Mouse (Mus musculus) limb, embryonic 15.5 days (tissue): ENCODE measurements around the gene Foxn2. TPM values are rescaled to one million over a fixed set of nuclear protein-coding genes. Genes with fewer than 3 reads are reported as not detected.
"Not testable (repeated sequence)": the region's sequence is repeated elsewhere in the genome, so short reads cannot be mapped to it uniquely, and the experiment has no call there.

Source experiments
- ATAC-seq: fragments of 200-750 bp; cut with Nextera tagmentation; 2 replicates; pipeline ENCODE4 v1.8.0; 2017; ENCODE audit warnings: low read depth, moderate TSS enrichment; ENCODE audit not compliant: insufficient number of reproducible peaks, low FRiP score, low TSS enrichment
- H3K27ac ChIP-seq: fragments of 300-500 bp; sonication (generic); 2 replicates; pipeline ENCODE4 v1.5.1; 2015; ENCODE audit warnings: moderate library complexity, mild to moderate bottlenecking, inconsistent platforms
- H3K27me3 ChIP-seq: fragments of 300-500 bp; sonication (generic); 2 replicates; pipeline ENCODE4 v1.6.1; 2015; ENCODE audit warnings: inconsistent platforms
- H3K36me3 ChIP-seq: fragments of 300-500 bp; sonication (generic); 2 replicates; pipeline ENCODE4 v1.6.1; 2015; ENCODE audit warnings: inconsistent platforms
- H3K4me1 ChIP-seq: fragments of 300-500 bp; sonication (generic); 2 replicates; pipeline ENCODE4 v1.6.1; 2015; ENCODE audit warnings: inconsistent platforms
- H3K4me2 ChIP-seq: fragments of 300-500 bp; sonication (generic); 2 replicates; pipeline ENCODE4 v1.6.1; 2015; ENCODE audit warnings: mild to moderate bottlenecking, inconsistent platforms
- H3K4me3 ChIP-seq: fragments of 300-500 bp; sonication (generic); 2 replicates; pipeline ENCODE4 v1.5.1; 2015; ENCODE audit warnings: mild to moderate bottlenecking, inconsistent platforms
- H3K9ac ChIP-seq: fragments of 300-500 bp; sonication (generic); 2 replicates; pipeline ENCODE4 v1.6.1; 2015; ENCODE audit warnings: inconsistent platforms
- H3K9me3 ChIP-seq: fragments of 300-500 bp; sonication (generic); 2 replicates; pipeline ENCODE4 v1.6.1; 2016; ENCODE audit warnings: inconsistent platforms
- WGBS: fragments of 180-500 bp; shearing (Covaris S2); methylation state at CpG from one replicate; pipeline ENCODE4 v1.1.7; 2015; 5-methylcytosine and 5-hydroxymethylcytosine counted together
- polyA plus RNA-seq: library from polyadenylated mRNA; unstranded; fragments of >200 nt; fragmentation: Nextera tagmentation; extraction: Ambion mirVana; gene quantifications from 2 replicates; pipeline ENCODE4 v1.2.1, GENCODE M21; 2015

The Foxn2 gene
- polyA plus RNA-seq, 1 experiment from 2014 or later, result 16.6 TPM

GRCm38 (mm10) chr17:88443186-88443585 lies 2.7 kb downstream of the Foxn2 start:
- no peak for ATAC-seq
- Histone ChIP-seq H3K4me2 (no peak overlapping the region), H3K4me1 (peaks cover 4% of the 10 kb centered on the region; the same call in 1 of the 2 replicates)

GRCm38 (mm10) chr17:88458079-88458478 lies 17.6 kb downstream of the Foxn2 start:
- no peak for ATAC-seq
- no peak overlapping the region for H3K27ac ChIP-seq

More at GRCm38 (mm10) chr17:88443186-88443585, 2.7 kb downstream of the Foxn2 start:
- Histone ChIP-seq H3K27ac (no peak overlapping the region), H3K4me3 (no peak overlapping the region), H3K9me3 (no peaks in the 10 kb centered on the region), H3K36me3 (no peaks in the 10 kb centered on the region), H3K27me3 (no peaks in the 10 kb centered on the region), H3K9ac (no peak overlapping the region)
- 88% methylated on average over 6 of the region's 6 CpGs for WGBS

GRCm38 (mm10) chr17:88459516-88459915 lies 19.0 kb downstream of the Foxn2 start:
- no peak for ATAC-seq
- peaks cover 4% of the 10 kb centered on the region; the same call in 1 of the 2 replicates for H3K4me1 ChIP-seq
- no peaks in the 10 kb centered on the region for H3K27me3 ChIP-seq
- H3K36me3 ChIP-seq, result peaks cover 5% of the 10 kb centered on the region; the same call in 1 of the 2 replicates
- H3K9ac ChIP-seq, result no peak overlapping the region
- no peak overlapping the region for H3K27ac ChIP-seq
- no peak overlapping the region for H3K4me2 ChIP-seq
- 76% methylated on average over 2 of the region's 2 CpGs for WGBS
- no peak overlapping the region for H3K4me3 ChIP-seq
- no peaks in the 10 kb centered on the region for H3K9me3 ChIP-seq

More at GRCm38 (mm10) chr17:88458079-88458478, 17.6 kb downstream of the Foxn2 start:
- Histone ChIP-seq H3K4me2 (no peak overlapping the region), H3K9me3 (no peaks in the 10 kb centered on the region), H3K27me3 (no peaks in the 10 kb centered on the region), H3K4me3 (no peak overlapping the region), H3K36me3 (peaks cover 4% of the 10 kb centered on the region; the same call in 1 of the 2 replicates), H3K4me1 (peaks cover 4% of the 10 kb centered on the region; the same call in 1 of the 2 replicates), H3K9ac (no peak overlapping the region)
- WGBS, result 94% methylated on average over 3 of the region's 3 CpGs

- H3K9me3 ChIP-seq, result no peaks in the 10 kb centered on the region
- H3K4me3 ChIP-seq, result no peak overlapping the region
- peaks cover 4% of the 10 kb centered on the region; the same call in 1 of the 2 replicates for H3K4me1 ChIP-seq
- H3K27ac ChIP-seq, result no peak overlapping the region
- no peak overlapping the region for H3K9ac ChIP-seq
- peaks cover 5% of the 10 kb centered on the region; the same call in 1 of the 2 replicates for H3K36me3 ChIP-seq
- ATAC-seq, result no peak
- H3K27me3 ChIP-seq, result no peaks in the 10 kb centered on the region
- 85% methylated on average over 7 of the region's 7 CpGs for WGBS
- no peak overlapping the region for H3K4me2 ChIP-seq
Measured at GRCm38 (mm10) chr17:88459916-88460901, 19.7 kb downstream of the Foxn2 start.

- no peak overlapping the region for H3K9ac ChIP-seq
Measured at GRCm38 (mm10) chr17:88462658-88463057, 22.1 kb downstream of the Foxn2 start.

GRCm38 (mm10) chr17:88466591-88466990 lies 26.1 kb downstream of the Foxn2 start:
- no peak for ATAC-seq
- Histone ChIP-seq H3K36me3 (peaks cover 28% of the 10 kb centered on the region), H3K4me2 (no peak overlapping the region), H3K4me1 (peaks cover 4% of the 10 kb centered on the region; the same call in 1 of the 2 replicates), H3K4me3 (no peak overlapping the region), H3K9ac (no peak overlapping the region), H3K27ac (no peak overlapping the region), H3K9me3 (no peaks in the 10 kb centered on the region), H3K27me3 (no peaks in the 10 kb centered on the region)
- WGBS, result 92% methylated on average over 1 of the region's 1 CpGs

More at GRCm38 (mm10) chr17:88462658-88463057, 22.1 kb downstream of the Foxn2 start:
- ATAC-seq, result no peak
- 58% methylated on average over 5 of the region's 5 CpGs for WGBS
- H3K4me1 ChIP-seq, result peaks cover 4% of the 10 kb centered on the region; the same call in 1 of the 2 replicates
- H3K4me3 ChIP-seq, result no peak overlapping the region
- peaks cover 15% of the 10 kb centered on the region for H3K36me3 ChIP-seq
- no peak overlapping the region for H3K27ac ChIP-seq
- H3K4me2 ChIP-seq, result no peak overlapping the region
- H3K9me3 ChIP-seq, result no peaks in the 10 kb centered on the region
- H3K27me3 ChIP-seq, result no peaks in the 10 kb centered on the region

GRCm38 (mm10) chr17:88467696-88468095 lies 27.2 kb downstream of the Foxn2 start:
- H3K36me3 ChIP-seq, result peaks cover 27% of the 10 kb centered on the region

GRCm38 (mm10) chr17:88468655-88469398 lies 28.3 kb downstream of the Foxn2 start:
- not testable (repeated sequence) for H3K4me1 ChIP-seq, H3K4me2 ChIP-seq, H3K27ac ChIP-seq, H3K9ac ChIP-seq, H3K9me3 ChIP-seq, H3K4me3 ChIP-seq, ATAC-seq, H3K27me3 ChIP-seq
- peaks cover 23% of the 10 kb centered on the region for H3K36me3 ChIP-seq
- WGBS, result 99% methylated on average over 5 of the region's 5 CpGs

More at GRCm38 (mm10) chr17:88467696-88468095, 27.2 kb downstream of the Foxn2 start:
- H3K27me3 ChIP-seq, result no peaks in the 10 kb centered on the region
- no peak overlapping the region for H3K9ac ChIP-seq
- peaks cover 2% of the 10 kb centered on the region; the same call in 1 of the 2 replicates for H3K4me1 ChIP-seq
- H3K27ac ChIP-seq, result no peak overlapping the region
- H3K4me2 ChIP-seq, result no peak overlapping the region
- no peak for ATAC-seq
- 95% methylated on average over 6 of the region's 6 CpGs for WGBS
- H3K9me3 ChIP-seq, result no peaks in the 10 kb centered on the region
- H3K4me3 ChIP-seq, result no peak overlapping the region

- Histone ChIP-seq H3K9me3 (no peaks in the 10 kb centered on the region), H3K27ac (no peak overlapping the region), H3K4me2 (no peak overlapping the region), H3K27me3 (no peaks in the 10 kb centered on the region), H3K9ac (no peak overlapping the region), H3K36me3 (peaks cover 20% of the 10 kb centered on the region; the same call in 1 of the 2 replicates), H3K4me3 (no peak overlapping the region), H3K4me1 (no peaks in the 10 kb centered on the region)
- no peak for ATAC-seq
- WGBS, result 60% methylated on average over 2 of the region's 2 CpGs
Measured at GRCm38 (mm10) chr17:88473766-88474165, 33.3 kb downstream of the Foxn2 start.

GRCm38 (mm10) chr17:88477165-88477564 lies 36.7 kb downstream of the Foxn2 start:
- Histone ChIP-seq H3K4me3 (no peak overlapping the region), H3K27ac (no peak overlapping the region), H3K4me1 (no peaks in the 10 kb centered on the region), H3K9me3 (no peaks in the 10 kb centered on the region), H3K9ac (no peak overlapping the region), H3K4me2 (no peak overlapping the region), H3K27me3 (no peaks in the 10 kb centered on the region), H3K36me3 (0 out of 2 replicates have a peak, but pooled peaks cover 9% of the 10 kb centered on the region)
- ATAC-seq, result no peak
- WGBS, result 97% methylated on average over 7 of the region's 7 CpGs

GRCm38 (mm10) chr17:88477699-88478098 lies 37.2 kb downstream of the Foxn2 start:
- Histone ChIP-seq H3K4me2 (no peak overlapping the region), H3K27ac (no peak overlapping the region), H3K27me3 (no peaks in the 10 kb centered on the region), H3K9ac (no peak overlapping the region), H3K4me1 (no peaks in the 10 kb centered on the region), H3K4me3 (no peak overlapping the region), H3K9me3 (no peaks in the 10 kb centered on the region), H3K36me3 (0 out of 2 replicates have a peak, but pooled peaks cover 9% of the 10 kb centered on the region)
- ATAC-seq, result no peak
